Mouse (Mus musculus) monocyte, adult 2 months (primary cell): ENCODE results near the gene Gpc3.

Experiments
- DNase-seq, 2 experiments: peaks; one replicate each; pipeline ENCODE4 v3.0.0; 2022; ENCODE audit warnings: low spot score in 2 of 2, low read depth in 1 of 2

The Gpc3 gene

GRCm38 (mm10) chrX:52613328-52614030 lies at the start of gene Gpc3:
Gene Gpc3, minus strand, starts transcription at chrX:52613950.
- no peak for DNase-seq

DNA sequence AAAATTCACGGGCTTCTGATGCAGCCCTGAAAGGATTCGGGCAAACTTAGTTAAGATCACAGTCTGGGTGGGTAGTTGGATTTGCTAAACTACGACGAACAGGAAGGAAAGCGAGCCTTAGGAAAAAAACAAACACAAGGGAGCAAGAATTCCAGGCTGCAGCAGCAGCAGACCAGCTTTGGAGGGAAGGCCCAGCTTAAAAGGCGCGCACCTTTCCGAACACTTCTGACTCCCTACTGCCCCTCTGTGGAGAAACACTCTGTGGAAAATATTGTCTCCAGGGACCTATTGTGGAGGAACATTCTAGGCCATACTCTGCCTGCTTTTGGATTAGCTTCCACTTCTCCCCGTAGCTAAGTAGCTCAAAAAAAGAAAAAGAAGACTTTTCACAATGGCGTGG lies 38.2 kb upstream of the Gpc3 start:
- no peak for DNase-seq

DNA sequence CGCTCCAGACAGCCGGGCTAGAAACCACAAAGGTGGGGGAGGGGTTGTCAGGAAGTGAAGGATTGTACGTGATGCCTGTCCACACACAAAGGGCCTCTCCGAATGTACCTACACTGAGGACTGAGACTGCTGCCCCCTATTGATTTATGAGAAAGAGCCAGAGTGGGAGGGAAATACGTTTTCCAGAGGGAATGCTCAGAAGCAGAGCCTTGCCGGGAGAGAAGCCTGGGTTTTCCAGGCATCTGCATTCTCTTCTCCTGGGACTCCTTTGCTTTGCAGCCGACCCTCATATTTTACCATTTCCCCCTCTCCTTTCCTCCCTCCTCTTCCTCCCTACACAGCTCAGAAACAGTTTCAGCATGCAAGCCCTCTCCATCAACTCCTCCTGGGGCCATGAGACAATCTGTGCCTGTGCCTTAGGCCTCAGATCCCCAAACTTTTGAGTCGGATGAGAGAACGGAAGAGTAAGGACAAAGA lies 37.8 kb upstream of the Gpc3 start:
- no peak for DNase-seq

DNA sequence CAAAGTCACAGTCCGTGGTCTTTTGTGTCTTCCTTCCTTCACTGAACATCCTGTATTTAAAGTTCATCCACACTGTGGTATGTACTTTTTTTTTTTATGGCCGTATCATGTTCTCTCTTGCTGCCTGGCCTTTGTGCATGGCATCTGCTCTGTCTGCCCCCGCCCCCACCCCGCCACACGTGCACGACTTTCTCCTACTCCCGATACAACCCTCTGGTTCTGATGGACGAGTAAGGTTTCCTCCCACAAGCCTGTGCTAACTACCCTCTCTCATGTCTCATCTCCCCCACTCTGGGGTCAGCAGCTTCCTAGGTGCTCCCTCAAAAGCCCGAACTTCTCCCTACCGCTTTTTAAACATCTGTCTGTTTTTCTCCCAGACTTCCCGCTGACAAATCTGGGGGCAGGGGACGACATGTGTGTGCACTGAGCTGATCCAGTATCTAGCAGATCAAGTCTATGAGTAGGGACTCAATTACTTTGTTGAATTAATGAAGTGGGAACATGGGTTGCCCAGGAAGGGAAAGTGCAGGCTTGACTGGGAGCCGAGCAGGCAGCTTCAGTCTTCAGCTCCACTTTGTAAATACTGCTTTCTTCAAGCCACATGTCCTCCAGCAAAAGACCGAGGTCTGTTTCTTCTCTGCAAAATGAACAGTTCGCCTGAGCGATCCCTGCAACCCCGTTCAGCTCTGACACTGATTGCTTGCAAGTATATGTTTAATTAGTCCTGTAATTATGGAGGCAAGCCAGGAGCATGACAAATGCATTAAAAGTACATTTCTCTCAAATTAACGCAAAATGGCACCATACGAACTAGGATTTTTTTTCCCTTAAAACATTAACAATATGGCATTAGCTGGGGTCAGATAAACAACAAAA lies 35.4 kb upstream of the Gpc3 start:
- no peak for DNase-seq

DNA sequence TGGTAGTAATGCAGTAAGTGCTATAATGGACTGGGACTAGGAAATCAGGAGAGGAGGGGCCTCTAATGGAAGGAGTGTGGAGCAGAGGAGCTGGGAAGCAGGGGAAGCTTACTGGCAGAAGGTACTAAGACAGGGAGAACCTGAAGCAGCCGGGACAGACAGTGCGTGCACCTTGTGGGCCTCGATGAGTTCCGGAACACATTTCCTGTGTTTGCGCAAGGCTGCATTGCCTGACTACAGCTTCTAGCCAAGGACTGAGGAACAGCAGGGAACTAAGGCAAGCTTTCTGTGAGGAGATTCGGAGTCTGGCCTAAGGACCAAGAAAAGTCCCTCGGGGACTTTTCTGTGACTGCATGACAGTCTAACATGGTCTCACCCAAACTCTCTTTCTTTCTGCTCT lies 30.6 kb upstream of the Gpc3 start:
- DNase-seq: no peak

- DNase-seq: no peak
Measured at GRCm38 (mm10) chrX:52643350-52643749, 29.6 kb upstream of the Gpc3 start.

- no peak for DNase-seq
Measured at GRCm38 (mm10) chrX:52642126-52642525, 28.4 kb upstream of the Gpc3 start.

GRCm38 (mm10) chrX:52637419-52637818 lies 23.7 kb upstream of the Gpc3 start:
- DNase-seq: no peak

- no peak for DNase-seq
Measured at GRCm38 (mm10) chrX:52633976-52634375, 20.2 kb upstream of the Gpc3 start.

DNA sequence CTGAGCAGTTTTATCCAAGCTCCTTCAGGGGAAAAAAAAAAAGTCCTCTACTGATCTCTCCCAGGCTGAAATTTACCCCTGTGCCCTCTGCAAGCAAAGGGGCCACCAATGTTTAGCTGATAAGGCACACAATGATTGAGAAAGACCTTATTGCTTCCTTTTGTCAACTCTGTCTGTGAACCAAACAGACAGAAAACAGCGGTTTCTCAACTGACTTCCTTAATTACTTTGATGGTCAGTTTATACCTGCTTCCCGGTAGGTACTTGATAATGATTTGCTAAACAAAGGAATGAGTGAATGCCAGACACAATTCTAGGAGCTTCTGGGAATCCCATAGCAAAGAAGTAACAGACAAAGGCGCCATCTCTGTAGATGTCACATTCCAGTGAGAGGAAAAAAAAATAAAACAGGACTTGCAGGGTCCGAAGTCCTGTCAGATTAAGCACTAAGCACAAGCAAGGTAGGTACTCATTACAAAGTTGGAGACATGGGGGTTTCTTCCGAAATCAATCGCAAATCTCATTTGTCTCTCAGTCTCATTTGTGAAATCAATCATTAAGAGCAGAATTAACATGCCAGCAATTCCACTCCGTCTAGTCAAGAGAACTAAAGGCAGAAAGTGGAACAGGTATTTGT lies 19.1 kb upstream of the Gpc3 start:
- DNase-seq: no peak

- DNase-seq: no peak
Measured at GRCm38 (mm10) chrX:52626963-52627716, 13.4 kb upstream of the Gpc3 start.

GRCm38 (mm10) chrX:52617813-52618212 lies 4.1 kb upstream of the Gpc3 start:
- no peak for DNase-seq

- no peak for DNase-seq
Measured at GRCm38 (mm10) chrX:52616152-52616551, 2.4 kb upstream of the Gpc3 start.

- no peak for DNase-seq
Measured at GRCm38 (mm10) chrX:52614031-52614381, 256 bp upstream of the Gpc3 start.

- DNase-seq: no peak
Measured at GRCm38 (mm10) chrX:52612806-52613205, 944 bp downstream of the Gpc3 start.

- DNase-seq: no peak
Measured at GRCm38 (mm10) chrX:52611987-52612670, 1.6 kb downstream of the Gpc3 start.

GRCm38 (mm10) chrX:52611541-52611940 lies 2.2 kb downstream of the Gpc3 start:
- DNase-seq: no peak

DNA sequence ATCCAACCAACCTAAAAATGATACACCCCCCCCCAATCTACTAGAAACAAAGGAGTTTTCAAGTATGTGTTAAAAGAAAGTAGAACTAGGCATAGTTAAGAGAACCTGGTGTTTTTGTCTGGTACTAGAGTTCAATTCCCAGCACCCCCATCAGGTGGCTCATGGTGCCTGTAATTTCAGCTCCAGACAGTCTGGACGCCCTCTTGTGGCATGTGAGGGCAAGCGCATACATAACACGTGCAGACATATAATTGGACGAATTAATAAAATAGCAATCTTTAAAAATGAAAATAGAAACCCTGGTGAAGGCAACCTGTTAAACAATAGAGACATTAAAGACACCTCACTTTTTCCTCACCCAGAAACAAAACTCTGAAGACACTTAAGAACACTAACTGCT lies 10.6 kb downstream of the Gpc3 start:
- no peak for DNase-seq

DNA sequence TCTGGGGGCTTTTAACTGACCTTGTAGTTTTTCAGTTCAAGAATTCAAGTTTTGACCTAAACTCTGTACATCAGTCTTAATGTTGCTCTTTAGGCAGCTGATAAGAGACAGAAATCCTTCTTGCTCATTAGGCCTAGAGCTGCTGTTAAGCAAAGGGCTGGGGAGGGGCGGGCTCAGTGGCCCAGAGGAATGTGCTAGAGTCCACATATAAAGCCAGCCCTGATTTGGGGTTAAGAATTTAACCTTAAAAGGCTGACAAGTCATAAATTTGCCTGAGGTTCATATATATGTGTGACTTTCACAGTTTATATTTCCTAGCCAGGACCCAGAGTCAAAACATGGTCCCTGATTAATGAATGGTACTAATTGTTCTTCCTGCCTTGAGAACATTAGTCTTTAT lies 14.5 kb downstream of the Gpc3 start:
- DNase-seq: no peak

DNA sequence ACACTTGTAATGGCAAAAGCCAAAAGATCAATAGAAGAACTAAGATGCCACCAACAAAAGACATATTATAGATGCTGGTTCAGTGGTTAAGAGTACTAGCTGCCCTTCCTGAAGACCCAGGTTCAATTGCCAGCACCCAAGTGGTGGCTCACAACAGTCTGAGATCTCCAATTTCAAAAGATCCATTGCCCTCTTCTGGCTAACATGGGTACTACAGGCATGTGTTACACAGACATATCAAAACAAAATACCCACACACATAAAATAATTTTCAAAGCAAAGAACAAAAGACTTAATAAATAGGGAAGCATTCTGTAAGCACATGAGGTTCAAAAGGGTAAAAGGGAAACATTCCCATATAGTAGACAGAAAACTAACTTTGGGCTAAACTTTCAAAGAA lies 26.1 kb downstream of the Gpc3 start:
- no peak for DNase-seq

- DNase-seq: peak in 1 of 2 experiments; percentile 1
Measured at GRCm38 (mm10) chrX:52559995-52560394, 53.8 kb downstream of the Gpc3 start.
